ENCODE assay signal across 17 mouse cellular contexts in genomic region chr2:10166635-10167034, GRCm38 (mm10). TPM values are rescaled to one million over a fixed set of nuclear protein-coding genes. Genes with fewer than 3 reads are reported as not detected.
DNase-seq lines count a peak whose midpoint lies in the region; ATAC-seq and TF ChIP-seq lines count a peak whose summit lies in the region.
"Had no signal": no experiment of that assay in that cellular context is flagged by ENCODE, and none has a peak within 500 bp of the region (broad histone marks: within the 10 kb centered on the region; RNA-seq: fewer than 3 reads in every experiment).

No protein-coding gene starts in this region.

- 0 out of 4 replicates have a peak, but pooled peaks of 1 of the 2 experiments have one; percentile 15 for TF ChIP-seq EP300 in MEL (IDR thresholded peaks at IDR 0.05; ENCODE audit: low read depth in 1 of 2, low read length in 2 of 2)

- no peak for TF ChIP-seq CTCF in MEL (IDR thresholded peaks at IDR 0.05 in 2 of 3, conservative IDR thresholded peaks at IDR 0.05 in 1 of 3; ENCODE audit: control insufficient read depth in 1 of 3, insufficient read depth in 1 of 3, low read depth in 2 of 3, low read length in 3 of 3, poor library complexity in 1 of 3, severe bottlenecking in 1 of 3)

- no peaks in the 10 kb centered on the region for H3K9me3 ChIP-seq in MEL (replicated peaks; ENCODE audit: insufficient read depth, low read length)
- H3K9me3 ChIP-seq in embryonic facial prominence, embryonic 15.5 days (replicated peaks) = no peaks in the 10 kb centered on the region
- no peaks in the 10 kb centered on the region for H3K9me3 ChIP-seq in liver, embryonic 13.5 days (replicated peaks)
- H3K9me3 ChIP-seq: forebrain, embryonic 13.5 days; midbrain, embryonic 12.5 days had no signal

- no peak for TF ChIP-seq RAD21 in MEL (IDR thresholded peaks at IDR 0.05; ENCODE audit: low read depth, low read length)

- no peak for ATAC-seq in embryonic facial prominence, embryonic 15.5 days (ENCODE audit: insufficient number of reproducible peaks, low FRiP score, low TSS enrichment, low read depth)
- 0 out of 2 replicates have a peak, but pooled peaks have one; percentile 41 for ATAC-seq in liver, embryonic 13.5 days (ENCODE audit: low read depth)
- ATAC-seq: forebrain, embryonic 13.5 days; intestine, postnatal 0 days had no signal

- intact Hi-C loops in gastrocnemius, postnatal 14 days (cut with DNase I; ENCODE audit: low total_unique reads) = no loop called here

- no peak overlapping the region for H3K4me3 ChIP-seq in MEL (ENCODE audit: control insufficient read depth in 1 of 2, insufficient read depth in 1 of 2, low read depth in 2 of 2, low read length in 2 of 2)
- no peak overlapping the region for H3K4me3 ChIP-seq in embryonic facial prominence, embryonic 15.5 days (replicated peaks)
- no peak overlapping the region for H3K4me3 ChIP-seq in liver, embryonic 13.5 days (replicated peaks)
- H3K4me3 ChIP-seq: forebrain, embryonic 13.5 days; midbrain, embryonic 12.5 days had no signal

- peaks cover 0 to 11% of the 10 kb centered on the region in 2 experiments; a peak in 1 of 4 replicates for H3K4me1 ChIP-seq in MEL (ENCODE audit: control insufficient read depth in 1 of 2, insufficient read depth in 2 of 2, low read length in 2 of 2)
- peaks cover 20% of the 10 kb centered on the region for H3K4me1 ChIP-seq in embryonic facial prominence, embryonic 15.5 days
- H3K4me1 ChIP-seq in liver, embryonic 13.5 days (replicated peaks) = peaks cover 20% of the 10 kb centered on the region
- H3K4me1 ChIP-seq: forebrain, embryonic 13.5 days; midbrain, embryonic 12.5 days had no signal

- no peaks in the 10 kb centered on the region for H3K79me2 ChIP-seq in MEL (ENCODE audit: control insufficient read depth, insufficient read depth, low read length, poor library complexity)

- H3K9ac ChIP-seq in MEL (ENCODE audit: control insufficient read depth, low read depth, low read length, poor library complexity, severe bottlenecking) = no peak overlapping the region
- H3K9ac ChIP-seq in embryonic facial prominence, embryonic 15.5 days = no peak overlapping the region
- no peak overlapping the region; the same call in 1 of the 2 replicates for H3K9ac ChIP-seq in liver, embryonic 13.5 days
- H3K9ac ChIP-seq: forebrain, embryonic 13.5 days; hindbrain, embryonic 14.5 days; lung, embryonic 14.5 days; midbrain, embryonic 12.5 days had no signal

- H3K36me3 ChIP-seq in MEL (ENCODE audit: control insufficient read depth in 1 of 2, insufficient read depth in 2 of 2, low read length in 2 of 2) = no peaks in the 10 kb centered on the region
- H3K36me3 ChIP-seq in embryonic facial prominence, embryonic 15.5 days = no peaks in the 10 kb centered on the region
- no peaks in the 10 kb centered on the region for H3K36me3 ChIP-seq in liver, embryonic 13.5 days
- H3K36me3 ChIP-seq: midbrain, embryonic 12.5 days had no signal

- H3K4me2 ChIP-seq in embryonic facial prominence, embryonic 15.5 days (replicated peaks) = 0 out of 2 replicates have a peak overlapping the region, but pooled peaks have one; percentile 10
- H3K4me2 ChIP-seq in liver, embryonic 13.5 days = peak overlapping the region; percentile 36; the same call in 1 of the 2 replicates
- H3K4me2 ChIP-seq: forebrain, embryonic 13.5 days; hindbrain, embryonic 14.5 days; lung, embryonic 14.5 days; midbrain, embryonic 12.5 days had no signal

- H3K27ac ChIP-seq in MEL (ENCODE audit: control insufficient read depth, low read depth, low read length) = no peak overlapping the region
- no peak overlapping the region for H3K27ac ChIP-seq in embryonic facial prominence, embryonic 15.5 days (replicated peaks)
- H3K27ac ChIP-seq in liver, embryonic 13.5 days = no peak overlapping the region
- H3K27ac ChIP-seq: forebrain, embryonic 13.5 days; hindbrain, embryonic 14.5 days; midbrain, embryonic 12.5 days had no signal

- WGBS in embryonic facial prominence, embryonic 15.5 days = 24% methylated on average over 6 of the region's 6 CpGs
- 10% methylated on average over 6 of the region's 6 CpGs for WGBS in liver, embryonic 13.5 days (ENCODE audit: insufficient replicate concordance)

- no peaks in the 10 kb centered on the region for H3K27me3 ChIP-seq in MEL (ENCODE audit: control insufficient read depth in 1 of 2, insufficient read depth in 2 of 2, low read length in 2 of 2)
- H3K27me3 ChIP-seq in embryonic facial prominence, embryonic 15.5 days = no peaks in the 10 kb centered on the region
- no peaks in the 10 kb centered on the region for H3K27me3 ChIP-seq in liver, embryonic 13.5 days
- H3K27me3 ChIP-seq: forebrain, embryonic 13.5 days; midbrain, embryonic 12.5 days had no signal

- no peak for TF ChIP-seq POLR2A in MEL (IDR thresholded peaks at IDR 0.05; ENCODE audit: control insufficient read depth in 1 of 2, insufficient read depth in 1 of 2, low read depth in 1 of 2, low read length in 2 of 2, poor library complexity in 1 of 2)

- DNase-seq in gastrocnemius, postnatal 14 days = peak; percentile 31
- no peak for DNase-seq in gastrocnemius, postnatal 10 days
- peak; percentile 42 for DNase-seq in MEL (ENCODE audit: low read depth, low spot score)
- no peak for DNase-seq in liver, embryonic 13.5 days
- DNase-seq in T-cell, adult 2 months (ENCODE audit: low spot score) = no peak
- no peak for DNase-seq in spleen, postnatal 36 days (ENCODE audit: low spot score in 2 of 2)
- DNase-seq in yolk sac, embryonic 10.5 days (ENCODE audit: low spot score) = no peak
- DNase-seq: adrenal gland, postnatal 36 days; gastrocnemius, postnatal 36 days; lung, embryonic 14.5 days had no signal

TF ChIP-seq in MEL, 35 proteins besides CTCF, POLR2A, EP300 and RAD21:
- TF ChIP-seq JUND (IDR thresholded peaks at IDR 0.05; ENCODE audit: low read depth, low read length) (no peak), HCFC1 (IDR thresholded peaks at IDR 0.05; ENCODE audit: low read depth, low read length) (no peak), TAL1 (IDR thresholded peaks at IDR 0.05; ENCODE audit: low read length) (peak; percentile 51), RCOR1 (IDR thresholded peaks at IDR 0.05; ENCODE audit: low read depth, low read length) (no peak), UBTF (IDR thresholded peaks at IDR 0.05; ENCODE audit: borderline replicate concordance, insufficient read depth, low read depth, low read length) (no peak), MAX (IDR thresholded peaks at IDR 0.05; ENCODE audit: low read length) (0 out of 2 replicates have a peak, but pooled peaks have one; percentile 38), BHLHE40 (IDR thresholded peaks at IDR 0.05; ENCODE audit: borderline replicate concordance, low read depth, low read length) (0 out of 2 replicates have a peak, but pooled peaks have one; percentile 40)

RNA-seq across cellular contexts. Expression of gene Itih5, which starts 13.3 kb away (rescaled TPM):
- 10 to 100 TPM; 40.5 to 50.8 TPM for total RNA-seq in gastrocnemius, postnatal 14 days (2021)
- total RNA-seq in gastrocnemius, postnatal 10 days (2021) = 10 to 100 TPM; 65.9 to 76.6 TPM
- total RNA-seq in MEL (2012; rRNA removed) = not detected in 2 replicates
- not detected for polyA plus RNA-seq in MEL (2012; ENCODE audit: insufficient read depth in 1 of 2, insufficient read length in 2 of 2, low read depth in 1 of 2, low replicate concordance in 2 of 2, missing spikeins in 1 of 2)
- polyA plus RNA-seq in embryonic facial prominence, embryonic 15.5 days (2015; fragmentation: Nextera tagmentation; extraction: Ambion mirVana) = 13.2 and 15.3 TPM in 2 replicates
- 3.5 and 4.4 TPM in 2 replicates for polyA plus RNA-seq in liver, embryonic 13.5 days (2015; fragmentation: Nextera tagmentation; extraction: Ambion mirVana)
- polyA plus RNA-seq: C2C12 had no signal

RNA-seq across cellular contexts. Expression of gene Itih2, which starts 35.4 kb away (rescaled TPM):
- total RNA-seq in gastrocnemius, postnatal 14 days (2021) = under 1 TPM; 0.40 to 0.74 TPM
- 1 to 10 TPM in 1 of 2 experiments, under 1 TPM in 1; 0.40 to 1.5 TPM for total RNA-seq in gastrocnemius, postnatal 10 days (2021)
- not detected in 2 replicates for total RNA-seq in MEL (2012; rRNA removed)
- polyA plus RNA-seq in MEL (2012; ENCODE audit: insufficient read depth in 1 of 2, insufficient read length in 2 of 2, low read depth in 1 of 2, low replicate concordance in 2 of 2, missing spikeins in 1 of 2) = not detected
- 0.22 and 0.51 TPM in 2 replicates for polyA plus RNA-seq in embryonic facial prominence, embryonic 15.5 days (2015; fragmentation: Nextera tagmentation; extraction: Ambion mirVana)
- 224 and 305 TPM in 2 replicates for polyA plus RNA-seq in liver, embryonic 13.5 days (2015; fragmentation: Nextera tagmentation; extraction: Ambion mirVana)
- total RNA-seq: ES-E14 had no signal
- polyA plus RNA-seq: C2C12 had no signal

Comparison
In these comparisons a context has a peak if more than half of its experiments do, and no peak if none do; other contexts are left out.
1. DNase-seq: peak in gastrocnemius, postnatal 14 days (single experiment) and MEL (single experiment); none in gastrocnemius, postnatal 10 days (single experiment), liver, embryonic 13.5 days (single experiment), T-cell, adult 2 months (single experiment), spleen, postnatal 36 days (0 of 2) and yolk sac, embryonic 10.5 days (single experiment).
2. RNA of gene Itih5, which starts 13.3 kb away (total RNA-seq): 65.9 to 76.6 TPM in gastrocnemius, postnatal 10 days and 40.5 to 50.8 TPM in gastrocnemius, postnatal 14 days; not detected in MEL; every median in the first group is over 10 times any median in the second.